Mouse (Mus musculus) natural killer cell, adult 2 months (primary cell): ENCODE data around the gene Asdurf.
"Not testable (repeated sequence)": the region's sequence is repeated elsewhere in the genome, so short reads cannot be mapped to it uniquely, and the experiment has no call there.

Experiments used
- DNase-seq, 2 experiments: peaks; one replicate each; pipeline ENCODE4 v3.0.0; 2022; ENCODE audit warnings: low spot score in 2 of 2

Gene Asdurf

GRCm38 (mm10) chr1:53352327-53353261 is at the start of gene Asdurf, which contains the start of the genes Gm28551 and Asnsd1:
Gene Asdurf (minus strand): TSS chr1:53352619.
Gene Gm28551 (minus strand): TSS chr1:53352667.
Gene Asnsd1 (minus strand): TSS chr1:53352752.
- peak; percentile 99 for DNase-seq

GRCm38 (mm10) chr1:53393936-53394760 is 41.7 kb upstream of the Asdurf start:
- not testable (repeated sequence) for DNase-seq

- no peak for DNase-seq
Observed at GRCm38 (mm10) chr1:53388762-53389161, 36.3 kb upstream of the Asdurf start.

- no peak for DNase-seq
Observed at GRCm38 (mm10) chr1:53384085-53384688, 31.8 kb upstream of the Asdurf start.

- DNase-seq: no peak
Observed at GRCm38 (mm10) chr1:53377731-53378130, 25.3 kb upstream of the Asdurf start.

GRCm38 (mm10) chr1:53375965-53376364 is 23.5 kb upstream of the Asdurf start:
- not testable (repeated sequence) for DNase-seq

- no peak for DNase-seq
Observed at GRCm38 (mm10) chr1:53358988-53359387, 6.6 kb upstream of the Asdurf start.

GRCm38 (mm10) chr1:53341071-53341470 is 11.3 kb downstream of the Asdurf start:
- DNase-seq: no peak

- not testable (repeated sequence) for DNase-seq
Observed at GRCm38 (mm10) chr1:53337403-53337802, 15.0 kb downstream of the Asdurf start.

- no peak for DNase-seq
Observed at GRCm38 (mm10) chr1:53335465-53335864, 17.0 kb downstream of the Asdurf start.

GRCm38 (mm10) chr1:53333527-53333926 is 18.9 kb downstream of the Asdurf start:
- not testable (repeated sequence) for DNase-seq

GRCm38 (mm10) chr1:53324827-53325494 is 27.5 kb downstream of the Asdurf start:
- DNase-seq: no peak

GRCm38 (mm10) chr1:53324277-53324676 is 28.1 kb downstream of the Asdurf start:
- no peak for DNase-seq

GRCm38 (mm10) chr1:53323254-53323653 is 29.2 kb downstream of the Asdurf start:
- DNase-seq: no peak

- DNase-seq: no peak
Observed at GRCm38 (mm10) chr1:53321662-53322344, 30.6 kb downstream of the Asdurf start.

GRCm38 (mm10) chr1:53312989-53313967 is 39.1 kb downstream of the Asdurf start, which contains the start of gene Osgepl1:
Gene Osgepl1 (plus strand): TSS chr1:53313624.
- DNase-seq: peak; percentile 68 to 73

GRCm38 (mm10) chr1:53300506-53300905 is 51.9 kb downstream of the Asdurf start:
- DNase-seq: no peak
